Mouse (Mus musculus) large intestine, adult 2 months (tissue): ENCODE data around the gene Man2a1. TPM values are rescaled to one million over a fixed set of nuclear protein-coding genes. Genes with fewer than 3 reads are reported as not detected.

Experiments used
- DNase-seq: peaks from one replicate; pipeline ENCODE4 v3.0.0-alpha.2; 2012; ENCODE audit warnings: low read depth, low spot score
- WGBS: fragments of 180-500 bp; shearing (Covaris S2); methylation state at CpG from one replicate; pipeline ENCODE4 v1.1.7; 2018; 5-methylcytosine and 5-hydroxymethylcytosine counted together
- polyA plus RNA-seq: library from polyadenylated mRNA; depleted of rRNA; stranded (reverse); fragments of >200 nt; gene quantifications from 2 replicates; pipeline ENCODE4 v1.2.3, GENCODE M21; 2012; rRNA removed

The Man2a1 gene
- polyA plus RNA-seq, 1 experiment, result 11.7 TPM

DNA sequence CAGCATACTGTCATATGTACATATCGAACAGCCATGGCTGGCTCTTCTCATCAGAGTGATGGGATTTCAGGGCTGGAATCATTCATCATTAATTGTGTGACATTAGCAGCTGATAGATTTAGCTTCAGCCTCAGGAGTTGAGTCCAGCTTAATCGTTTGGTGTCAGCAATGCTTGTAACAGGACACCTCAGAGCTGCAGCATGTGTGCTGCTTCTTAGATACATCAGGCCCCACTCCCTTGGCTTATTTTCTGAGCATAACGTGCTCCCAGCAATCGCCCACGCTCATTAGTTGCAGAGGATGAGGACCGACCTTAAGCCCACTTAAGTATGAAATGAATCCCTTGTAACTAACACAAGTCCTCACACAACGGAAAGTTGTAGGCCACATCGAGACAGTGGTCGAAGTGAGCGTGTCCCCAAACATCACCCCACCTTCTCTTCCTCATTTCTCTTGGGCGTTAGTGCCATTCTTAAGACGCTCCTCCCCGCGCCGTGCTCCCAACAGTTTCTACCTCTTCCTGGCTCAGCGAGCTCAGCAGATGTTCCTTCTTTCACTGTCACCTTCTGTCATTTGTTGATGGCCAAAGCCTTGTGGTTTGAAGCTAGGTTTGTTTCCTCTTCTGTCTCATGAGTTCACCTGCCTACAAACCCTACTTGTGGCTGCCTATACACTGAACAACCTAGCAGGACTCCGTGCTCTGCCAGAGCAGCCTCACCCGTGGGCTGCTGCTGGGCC lies 180.4 kb downstream of the Man2a1 start:
- WGBS, result 86% methylated on average over 18 of the region's 18 CpGs
- no peak for DNase-seq

DNA sequence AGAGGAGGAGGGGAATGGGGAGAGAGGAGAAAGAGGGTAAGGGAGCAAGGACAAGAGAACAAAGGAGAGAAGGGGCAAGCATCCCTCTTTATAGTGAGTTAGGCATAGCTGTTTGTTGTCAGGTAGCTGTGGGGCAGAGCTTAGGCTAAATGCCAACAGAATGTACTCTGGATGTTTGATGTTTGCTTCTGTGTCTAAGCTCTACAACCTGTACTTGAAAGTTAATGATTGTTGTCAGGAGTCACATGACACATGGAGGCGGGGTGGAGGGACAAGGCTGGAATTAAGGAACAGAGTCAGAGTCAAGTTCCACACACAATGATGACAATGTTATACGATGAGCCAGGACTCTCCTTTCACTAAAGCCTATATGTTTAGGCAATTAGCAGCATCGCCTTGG lies 181.8 kb downstream of the Man2a1 start:
- DNase-seq, result peak; percentile 47
- 33% methylated on average over 3 of the region's 3 CpGs for WGBS

DNA sequence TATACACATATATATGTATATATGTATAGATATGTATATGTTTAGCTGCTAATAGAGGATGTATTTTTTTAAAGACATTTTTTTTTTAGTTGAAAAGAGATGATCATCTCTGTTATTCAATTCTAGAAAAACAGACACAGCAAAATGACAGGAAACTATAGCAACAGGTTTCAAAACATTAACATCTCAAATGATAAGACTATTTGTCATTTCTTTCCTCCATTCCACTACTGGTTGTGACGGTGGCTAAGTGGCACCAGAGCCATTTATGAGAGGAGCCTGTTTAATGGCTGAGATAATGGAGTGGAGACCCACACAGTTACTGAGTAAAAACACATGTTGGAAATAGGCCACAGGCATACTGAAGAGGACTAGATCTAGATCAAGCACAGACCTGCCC lies 185.4 kb downstream of the Man2a1 start:
- WGBS, result 41% methylated on average over 1 of the region's 1 CpGs
- DNase-seq, result no peak

DNA sequence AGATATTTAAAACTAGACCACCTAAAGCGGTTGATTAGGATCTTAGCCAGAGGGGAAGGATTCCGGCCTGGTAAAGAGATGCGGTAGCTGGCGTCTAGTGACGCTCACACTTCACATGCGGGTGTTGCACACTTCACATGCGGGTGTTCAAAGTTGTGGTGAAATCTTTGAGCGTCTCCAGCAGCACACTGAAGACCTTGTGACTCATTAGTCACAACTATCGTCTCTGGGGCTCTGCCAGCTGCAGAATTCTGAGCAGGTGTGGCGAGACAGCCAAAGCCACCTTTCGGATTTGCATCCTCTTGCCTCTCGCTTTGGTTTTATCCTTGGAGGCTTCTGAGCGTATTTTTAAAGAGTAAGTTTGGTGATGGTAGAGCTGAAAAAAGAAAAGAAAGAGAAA lies 187.8 kb downstream of the Man2a1 start:
- DNase-seq, result no peak
- WGBS, result 89% methylated on average over 13 of the region's 13 CpGs

DNA sequence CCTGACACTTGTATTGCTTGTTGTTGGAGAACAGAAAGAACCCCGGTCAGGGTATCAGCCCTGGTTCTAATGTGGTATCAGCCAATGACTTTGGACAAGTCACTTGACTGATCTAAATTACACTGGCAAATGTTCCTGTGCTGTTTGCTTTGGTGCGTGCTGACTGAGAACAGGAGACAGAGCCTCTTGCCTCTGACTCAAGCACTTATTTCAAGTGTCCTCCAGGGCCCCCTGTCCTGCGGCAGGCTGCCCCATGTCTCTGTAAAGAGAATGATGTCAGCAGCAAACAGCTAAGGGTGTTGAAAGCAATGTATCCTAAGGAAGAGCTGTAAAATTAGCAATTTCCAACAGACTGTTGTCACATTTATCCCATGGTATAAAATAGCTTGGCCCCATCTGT lies 188.6 kb downstream of the Man2a1 start:
- DNase-seq, result no peak
- 57% methylated on average over 3 of the region's 3 CpGs for WGBS

DNA sequence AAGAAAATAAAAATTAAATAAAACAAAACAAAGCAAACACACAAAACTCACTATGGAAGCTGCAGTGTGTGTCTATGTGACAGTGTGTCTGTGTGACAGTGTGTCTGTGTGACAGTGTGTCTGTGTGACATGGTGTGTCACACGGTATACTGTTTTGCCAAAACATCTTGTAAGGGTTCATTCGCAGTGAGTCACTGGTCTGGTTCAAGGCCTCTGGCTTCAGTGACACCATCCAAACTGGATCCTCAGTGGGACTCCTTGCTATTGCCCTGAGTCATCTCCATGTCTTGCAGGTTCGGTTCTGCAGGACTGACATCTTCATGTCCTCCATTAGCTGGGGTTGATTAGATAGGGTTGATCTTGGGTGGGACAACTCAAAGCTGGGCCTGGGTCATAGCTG lies 191.5 kb downstream of the Man2a1 start:
- 82% methylated on average over 3 of the region's 3 CpGs for WGBS
- DNase-seq, result no peak

DNA sequence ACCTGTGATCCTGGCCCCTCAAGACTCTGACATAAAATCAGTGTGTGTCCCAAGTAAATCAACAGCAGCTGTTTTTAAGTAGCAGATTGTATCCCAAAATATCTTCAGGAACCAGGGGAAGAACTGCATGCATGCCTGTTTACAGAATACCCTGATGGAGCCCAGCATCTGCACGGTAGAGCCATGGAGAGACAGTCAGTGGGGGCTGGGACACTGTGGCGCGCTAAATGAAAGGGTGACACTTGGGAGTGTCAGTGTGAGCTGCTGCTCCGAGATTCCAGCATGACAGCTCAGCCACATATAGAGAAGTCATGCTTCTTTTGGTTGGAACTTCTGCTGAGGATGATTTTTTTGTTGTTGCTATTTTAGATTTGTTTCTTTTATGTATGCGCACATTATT lies 192.1 kb downstream of the Man2a1 start:
- DNase-seq, result no peak
- WGBS, result 59% methylated on average over 5 of the region's 5 CpGs

DNA sequence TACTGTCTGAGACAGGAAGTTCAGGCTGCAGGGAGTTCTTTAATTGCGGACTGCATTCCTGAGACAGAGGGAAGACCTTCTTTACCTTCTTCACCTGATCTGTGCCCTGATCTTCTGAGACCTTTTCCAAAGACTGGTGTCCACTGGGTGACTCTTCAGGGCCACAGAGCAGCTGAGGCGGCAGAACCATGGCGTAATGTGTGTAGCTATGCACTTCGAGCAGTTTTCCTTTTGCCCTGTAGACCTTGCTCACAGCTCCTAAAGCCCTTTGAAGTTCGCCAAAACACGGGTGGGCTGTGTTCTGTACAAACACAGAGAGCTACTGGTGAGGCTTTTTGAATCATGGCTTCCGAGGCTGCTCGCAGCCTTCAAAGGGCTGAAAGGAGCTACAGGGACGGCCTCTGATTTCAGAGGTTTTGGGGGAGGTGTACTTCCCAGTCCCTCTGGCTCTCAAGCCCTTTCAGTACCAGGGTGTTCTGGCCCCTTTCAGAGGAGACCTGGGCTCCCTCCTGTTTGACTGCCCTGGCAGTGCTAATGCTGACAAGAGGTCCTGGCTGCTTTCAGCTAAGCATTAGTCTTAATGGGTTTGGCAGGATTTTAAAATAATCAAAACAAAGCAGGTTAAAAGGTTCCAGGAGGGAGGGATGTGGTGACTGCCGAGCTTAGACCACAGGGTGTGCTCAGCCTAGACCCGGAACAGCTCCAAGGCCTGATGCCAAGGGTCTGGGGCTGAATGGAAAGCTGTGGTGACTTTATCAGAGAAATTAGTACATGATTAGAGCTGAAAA lies 201.8 kb downstream of the Man2a1 start:
- WGBS, result 58% methylated on average over 11 of the region's 11 CpGs

DNA sequence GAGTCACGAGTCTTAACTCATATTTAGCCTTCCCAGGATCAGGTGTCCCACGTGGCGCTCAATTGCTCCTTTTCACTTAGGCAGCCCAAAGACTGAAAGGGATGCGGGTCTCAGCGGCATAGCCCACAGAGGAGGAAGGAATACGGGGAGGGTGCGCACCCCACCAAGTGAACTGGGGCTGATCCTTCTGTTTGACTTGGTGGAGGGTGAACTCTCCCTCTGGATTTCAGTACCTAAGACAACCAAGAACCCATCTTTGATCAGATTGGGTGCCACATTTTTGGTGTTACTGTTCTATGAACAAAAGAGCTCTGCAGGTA lies 202.4 kb downstream of the Man2a1 start:
- 79% methylated on average over 7 of the region's 7 CpGs for WGBS
- no peak for DNase-seq

More for the DNA sequence above, 201.8 kb downstream of the Man2a1 start:
- DNase-seq, result no peak

Other genes starting within 250 kb of the Man2a1 start
- gene 4930583I09Rik, start 235.3 kb downstream of the Man2a1 start, polyA plus RNA-seq, result not detected in 2 replicates